Mouse (Mus musculus) erythroblast, embryonic 14.5 days (primary cell): Measurements from ENCODE around the gene Rbm20.

Experiments
- GATA1 ChIP-seq: IDR thresholded peaks from 2 replicates; pipeline ENCODE4 v1.6.1; 2012; ENCODE audit warnings: low read length, inconsistent platforms, mixed read lengths
- TAL1 ChIP-seq: IDR thresholded peaks from 3 replicates; pipeline ENCODE4 v1.6.1; 2012; ENCODE audit warnings: low read length, inconsistent platforms, mixed read lengths

GRCm38 (mm10) chr19:53788621-53789331, 111.7 kb downstream of the Rbm20 start:
- TF ChIP-seq TAL1: no peak
- peak; percentile 27; the same call in 1 of the 2 replicates for TF ChIP-seq GATA1
